Mouse (Mus musculus) midbrain, embryonic 16.5 days (tissue): ENCODE results near the gene Wnt3. TPM values are rescaled to one million over a fixed set of nuclear protein-coding genes. Genes with fewer than 3 reads are reported as not detected.

Experiments
- ATAC-seq: fragments of 200-750 bp; cut with Nextera tagmentation; 2 replicates; pipeline ENCODE4 v1.8.0; 2017; ENCODE audit warnings: moderate TSS enrichment
- H3K27ac ChIP-seq: fragments of 300-500 bp; sonication (generic); 2 replicates; pipeline ENCODE4 v1.5.1; 2014; ENCODE audit warnings: mild to moderate bottlenecking, low read length, mixed read lengths
- H3K27me3 ChIP-seq: fragments of 300-500 bp; sonication (generic); 2 replicates; pipeline ENCODE4 v1.6.1; 2014; ENCODE audit warnings: low read depth, low read length, mixed read lengths; ENCODE audit not compliant: control insufficient read depth, insufficient read depth
- H3K36me3 ChIP-seq: fragments of 300-500 bp; sonication (generic); 2 replicates; pipeline ENCODE4 v1.6.1; 2014; ENCODE audit warnings: mild to moderate bottlenecking, low read length, moderate library complexity, mixed read lengths; ENCODE audit not compliant: control insufficient read depth, insufficient read depth
- H3K4me1 ChIP-seq: fragments of 300-500 bp; sonication (generic); 2 replicates; pipeline ENCODE4 v1.6.1; 2014; ENCODE audit warnings: mild to moderate bottlenecking, low read length, mixed read lengths; ENCODE audit not compliant: control insufficient read depth, insufficient read depth
- H3K4me2 ChIP-seq: fragments of 300-500 bp; sonication (generic); 2 replicates; pipeline ENCODE4 v1.6.1; 2014; ENCODE audit warnings: mild to moderate bottlenecking, low read length, mixed read lengths
- H3K4me3 ChIP-seq: fragments of 300-500 bp; sonication (generic); 2 replicates; pipeline ENCODE4 v1.5.1; 2014; ENCODE audit warnings: low read depth, mild to moderate bottlenecking, low read length, moderate library complexity, mixed read lengths
- H3K9ac ChIP-seq: fragments of 300-500 bp; sonication (generic); 2 replicates; pipeline ENCODE4 v1.6.1; 2014; ENCODE audit warnings: low read depth, low read length, mixed read lengths
- H3K9me3 ChIP-seq: fragments of 300-500 bp; sonication (generic); replicated peaks from 2 replicates; pipeline ENCODE4 v1.6.1; 2014; ENCODE audit warnings: mild to moderate bottlenecking, low read length, mixed read lengths; ENCODE audit not compliant: control insufficient read depth, poor library complexity, severe bottlenecking
- WGBS: fragments of 180-500 bp; shearing (Covaris S2); extraction: QIAGEN DNeasy Blood & Tissue Kit; methylation state at CpG from one replicate; pipeline ENCODE4 v1.1.7; 2014; 5-methylcytosine and 5-hydroxymethylcytosine counted together
- polyA plus RNA-seq: library from polyadenylated mRNA; unstranded; fragments of >200 nt; fragmentation: Nextera tagmentation; extraction: Ambion mirVana; gene quantifications from 2 replicates; pipeline ENCODE4 v1.2.1, GENCODE M21; 2015

Gene Wnt3
- polyA plus RNA-seq, 1 experiment from 2014 or later = 18.8 TPM

DNA sequence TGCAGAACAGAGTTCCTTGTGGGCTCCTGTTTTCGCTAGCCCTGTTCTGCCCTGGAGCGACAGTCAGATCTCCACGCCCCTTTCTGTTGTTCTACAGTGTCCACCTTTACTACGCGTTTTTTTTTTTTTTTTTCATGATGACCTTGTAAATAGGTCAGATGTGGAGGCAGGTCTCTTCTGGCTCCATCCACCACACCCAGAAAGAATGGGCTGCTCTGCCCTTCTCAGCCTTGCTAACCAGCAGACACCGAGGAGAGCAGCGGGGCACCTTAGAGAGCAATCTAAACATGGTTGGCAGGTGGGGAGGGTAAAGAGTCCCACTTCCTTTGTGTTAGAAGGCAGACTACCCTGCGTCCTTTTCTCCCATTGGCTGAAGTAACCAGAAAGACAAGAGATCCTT lies 42.8 kb downstream of the Wnt3 start:
- H3K27me3 ChIP-seq = peaks cover 2% of the 10 kb centered on the region; the same call in 1 of the 2 replicates
- H3K4me1 ChIP-seq = no peaks in the 10 kb centered on the region
- ATAC-seq = no peak
- H3K36me3 ChIP-seq = 0 out of 2 replicates have a peak, but pooled peaks cover 2% of the 10 kb centered on the region
- no peak overlapping the region for H3K9ac ChIP-seq
- H3K9me3 ChIP-seq = no peaks in the 10 kb centered on the region
- no peak overlapping the region for H3K4me3 ChIP-seq
- H3K27ac ChIP-seq = no peak overlapping the region
- 89% methylated on average over 8 of the region's 8 CpGs for WGBS
- H3K4me2 ChIP-seq = no peak overlapping the region

DNA sequence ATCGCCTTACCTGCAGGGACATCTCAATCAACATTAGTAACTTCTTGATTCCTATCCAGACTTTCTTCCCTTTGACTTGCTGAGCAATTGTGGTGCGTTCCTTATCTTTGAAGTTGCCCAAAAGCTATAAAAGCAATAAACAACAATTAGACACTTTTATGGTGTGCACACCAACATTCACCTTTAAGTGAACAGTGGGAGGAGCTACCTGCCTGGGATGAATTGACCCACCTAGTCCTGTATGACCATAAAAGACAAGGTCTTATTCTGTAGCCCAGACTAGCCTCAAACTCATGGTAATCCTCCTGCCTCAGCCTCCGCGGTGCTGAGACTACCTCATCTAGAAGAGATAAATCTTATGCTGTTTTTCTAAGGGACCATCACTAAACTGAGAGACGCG lies 53.3 kb downstream of the Wnt3 start:
- H3K9me3 ChIP-seq = no peaks in the 10 kb centered on the region
- peaks cover 19% of the 10 kb centered on the region for H3K36me3 ChIP-seq
- H3K27me3 ChIP-seq = no peaks in the 10 kb centered on the region
- H3K9ac ChIP-seq = no peak overlapping the region
- H3K27ac ChIP-seq = no peak overlapping the region
- H3K4me2 ChIP-seq = no peak overlapping the region
- no peak overlapping the region for H3K4me3 ChIP-seq
- no peak for ATAC-seq
- H3K4me1 ChIP-seq = peaks cover 3% of the 10 kb centered on the region; the same call in 1 of the 2 replicates
- WGBS = 94% methylated on average over 6 of the region's 6 CpGs

- no peaks in the 10 kb centered on the region for H3K9me3 ChIP-seq
- no peak overlapping the region for H3K9ac ChIP-seq
- no peak for ATAC-seq
- H3K27ac ChIP-seq = no peak overlapping the region
- H3K4me3 ChIP-seq = no peak overlapping the region
- H3K4me1 ChIP-seq = peaks cover 3% of the 10 kb centered on the region; the same call in 1 of the 2 replicates
- WGBS = 86% methylated on average over 7 of the region's 7 CpGs
- no peaks in the 10 kb centered on the region for H3K27me3 ChIP-seq
- H3K4me2 ChIP-seq = no peak overlapping the region
- H3K36me3 ChIP-seq = peaks cover 9% of the 10 kb centered on the region
Measured at GRCm38 (mm10) chr11:103828866-103829265, 54.9 kb downstream of the Wnt3 start.

GRCm38 (mm10) chr11:103829956-103830355 lies 56.0 kb downstream of the Wnt3 start:
- no peak overlapping the region for H3K9ac ChIP-seq
- H3K36me3 ChIP-seq = peaks cover 8% of the 10 kb centered on the region; the same call in 1 of the 2 replicates
- H3K4me2 ChIP-seq = no peak overlapping the region
- 56% methylated on average over 4 of the region's 4 CpGs for WGBS
- no peaks in the 10 kb centered on the region for H3K27me3 ChIP-seq
- peaks cover 3% of the 10 kb centered on the region; the same call in 1 of the 2 replicates for H3K4me1 ChIP-seq
- H3K27ac ChIP-seq = no peak overlapping the region
- no peak for ATAC-seq
- no peaks in the 10 kb centered on the region for H3K9me3 ChIP-seq
- H3K4me3 ChIP-seq = no peak overlapping the region

GRCm38 (mm10) chr11:103830476-103830875 lies 56.5 kb downstream of the Wnt3 start:
- no peak for ATAC-seq
- no peak overlapping the region for H3K9ac ChIP-seq
- no peaks in the 10 kb centered on the region for H3K4me1 ChIP-seq
- no peaks in the 10 kb centered on the region for H3K9me3 ChIP-seq
- H3K4me2 ChIP-seq = no peak overlapping the region
- H3K27ac ChIP-seq = no peak overlapping the region
- peaks cover 8% of the 10 kb centered on the region; the same call in 1 of the 2 replicates for H3K36me3 ChIP-seq
- no peak overlapping the region for H3K4me3 ChIP-seq
- no peaks in the 10 kb centered on the region for H3K27me3 ChIP-seq
- 75% methylated on average over 9 of the region's 9 CpGs for WGBS

DNA sequence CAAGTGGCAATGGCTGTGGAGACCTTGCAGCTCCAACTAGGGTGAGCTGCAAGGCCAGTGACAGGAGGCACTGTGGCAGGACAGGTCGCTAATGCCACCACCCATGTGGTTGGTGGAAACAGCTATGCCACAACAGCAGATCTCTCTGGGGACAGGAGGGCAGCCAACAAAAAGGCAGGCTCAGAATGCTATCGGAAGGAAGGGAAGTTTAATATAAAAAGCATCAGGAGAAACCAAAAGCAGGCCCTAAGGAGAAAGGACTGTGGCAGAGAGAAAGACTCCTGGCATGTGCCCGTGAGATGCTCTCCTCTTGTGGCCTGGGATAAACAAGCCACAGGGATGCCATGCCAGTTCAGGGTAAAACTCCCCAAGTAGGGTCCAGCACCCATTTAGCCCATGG lies 57.8 kb downstream of the Wnt3 start:
- Histone ChIP-seq H3K4me2 (no peak overlapping the region), H3K27ac (no peak overlapping the region), H3K27me3 (no peaks in the 10 kb centered on the region), H3K9ac (no peak overlapping the region), H3K4me3 (no peak overlapping the region), H3K9me3 (no peaks in the 10 kb centered on the region), H3K4me1 (no peaks in the 10 kb centered on the region), H3K36me3 (peaks cover 6% of the 10 kb centered on the region; the same call in 1 of the 2 replicates)
- no peak for ATAC-seq
- 69% methylated on average over 3 of the region's 3 CpGs for WGBS

GRCm38 (mm10) chr11:103832331-103832730 lies 58.4 kb downstream of the Wnt3 start:
- Histone ChIP-seq H3K9ac (no peak overlapping the region), H3K4me1 (no peaks in the 10 kb centered on the region), H3K36me3 (peaks cover 6% of the 10 kb centered on the region; the same call in 1 of the 2 replicates), H3K27ac (no peak overlapping the region), H3K27me3 (no peaks in the 10 kb centered on the region), H3K4me2 (no peak overlapping the region), H3K9me3 (no peaks in the 10 kb centered on the region), H3K4me3 (no peak overlapping the region)
- WGBS = 86% methylated on average over 4 of the region's 4 CpGs
- no peak for ATAC-seq

GRCm38 (mm10) chr11:103838955-103839354 lies 65.0 kb downstream of the Wnt3 start:
- no peak overlapping the region for H3K4me3 ChIP-seq
- H3K36me3 ChIP-seq = no peaks in the 10 kb centered on the region
- H3K9ac ChIP-seq = no peak overlapping the region
- 88% methylated on average over 2 of the region's 2 CpGs for WGBS
- H3K27ac ChIP-seq = no peak overlapping the region
- H3K27me3 ChIP-seq = no peaks in the 10 kb centered on the region
- H3K9me3 ChIP-seq = no peaks in the 10 kb centered on the region
- ATAC-seq = no peak
- H3K4me1 ChIP-seq = peaks cover 17% of the 10 kb centered on the region
- H3K4me2 ChIP-seq = no peak overlapping the region

- Histone ChIP-seq H3K4me3 (no peak overlapping the region), H3K27ac (peak overlapping the region; percentile 78), H3K27me3 (no peaks in the 10 kb centered on the region), H3K4me2 (peak overlapping the region; percentile 38), H3K9ac (no peak overlapping the region), H3K9me3 (no peaks in the 10 kb centered on the region), H3K36me3 (no peaks in the 10 kb centered on the region), H3K4me1 (peaks cover 17% of the 10 kb centered on the region)
- ATAC-seq = peak; percentile 90
- WGBS = 2% methylated on average over 11 of the region's 11 CpGs
Measured at GRCm38 (mm10) chr11:103840834-103841233, 66.9 kb downstream of the Wnt3 start.
